Comparison of ENCODE assay signal across 9 mouse cellular contexts in the genomic region with DNA sequence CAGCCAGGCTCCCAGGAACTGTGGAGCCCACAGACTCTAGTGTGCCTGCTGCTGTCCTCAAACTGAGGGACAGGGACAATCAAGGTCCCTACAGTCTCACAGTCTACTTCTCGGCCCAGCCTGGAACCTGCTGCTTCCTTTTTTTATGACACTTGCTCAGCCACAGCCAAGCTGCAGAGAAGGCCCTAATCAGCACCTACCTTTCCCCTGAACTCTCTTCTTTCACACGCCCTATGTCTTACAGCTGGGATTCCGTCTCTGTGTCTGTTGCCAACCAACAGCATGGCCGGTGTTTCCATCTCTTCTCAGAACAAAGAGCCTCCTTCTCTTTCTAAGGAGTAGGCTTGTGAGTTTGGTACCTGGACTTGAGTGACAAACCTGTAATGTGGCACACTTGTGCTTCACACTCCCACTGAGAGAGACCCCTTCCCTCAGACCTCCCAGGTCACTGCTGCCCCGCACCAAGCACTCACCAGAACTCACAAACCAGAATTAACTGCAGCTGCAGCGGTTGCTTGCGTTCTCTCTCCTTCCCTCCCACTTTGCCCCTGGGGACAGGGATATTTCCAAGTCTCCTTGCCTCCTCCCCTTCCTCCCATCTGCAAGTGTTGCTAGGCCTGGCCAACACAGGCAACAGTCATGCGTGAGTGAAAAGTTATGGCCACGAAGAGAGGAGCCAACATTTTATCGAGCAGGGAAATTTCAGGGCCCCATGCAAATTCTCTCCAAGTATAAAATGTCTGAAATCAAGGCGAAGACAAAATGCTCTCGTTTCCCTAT. TPM values are rescaled to one million over a fixed set of nuclear protein-coding genes. Genes with fewer than 3 reads are reported as not detected.
DNase-seq lines count a peak whose midpoint lies in the region; ATAC-seq lines count a peak whose summit lies in the region.
"Had no signal": no experiment of that assay in that cellular context is flagged by ENCODE, and none has a peak within 500 bp of the region (broad histone marks: within the 10 kb centered on the region; RNA-seq: fewer than 3 reads in every experiment).

No protein-coding gene starts in this region.

- no peaks in the 10 kb centered on the region for H3K9me3 ChIP-seq in limb, embryonic 11.5 days (ENCODE audit: control insufficient read depth, low read length)

- H3K4me1 ChIP-seq in limb, embryonic 11.5 days (ENCODE audit: control insufficient read depth, insufficient read depth, low read length): peaks cover 6% of the 10 kb centered on the region; the same call in 1 of the 2 replicates

- H3K27me3 ChIP-seq in limb, embryonic 11.5 days (ENCODE audit: control insufficient read depth, insufficient read depth, low read length): no peaks in the 10 kb centered on the region

- H3K4me2 ChIP-seq in limb, embryonic 11.5 days (ENCODE audit: low read depth, severe bottlenecking): no peak overlapping the region

- ATAC-seq in limb, embryonic 11.5 days (ENCODE audit: insufficient number of reproducible peaks, low FRiP score, low TSS enrichment, low read depth): 0 out of 2 replicates have a peak, but pooled peaks have one; percentile 51
- no peak for ATAC-seq in erythroid progenitor cell, adult 5-6 weeks (replicated peaks; ENCODE audit: low FRiP score, poor library complexity, severe bottlenecking)

- 46% methylated on average over 12 of the region's 12 CpGs for WGBS in limb, embryonic 11.5 days

- peak; percentile 26 for DNase-seq in embryo, embryonic 10 days (ENCODE audit: low spot score)
- DNase-seq in embryo, embryonic 9.5 days (ENCODE audit: extremely low spot score): no peak
- peak; percentile 13 for DNase-seq in urinary bladder, postnatal 14 days (ENCODE audit: low spot score)
- no peak for DNase-seq in urinary bladder, postnatal 10 days (ENCODE audit: low spot score)
- peak; percentile 50 for DNase-seq in limb, embryonic 11.5 days (ENCODE audit: low spot score)
- DNase-seq in testis, postnatal 14 days (ENCODE audit: low spot score): peak; percentile 62
- no peak for DNase-seq in adrenal gland, adult 8-10 months
- DNase-seq: right cerebral cortex, postnatal 4 days had no signal

- no peak overlapping the region for H3K4me3 ChIP-seq in limb, embryonic 11.5 days (ENCODE audit: low read depth, low read length)

- H3K27ac ChIP-seq in limb, embryonic 11.5 days (replicated peaks; ENCODE audit: low read depth, low read length): no peak overlapping the region

- H3K9ac ChIP-seq in limb, embryonic 11.5 days (ENCODE audit: low read length): no peak overlapping the region

- no peaks in the 10 kb centered on the region for H3K36me3 ChIP-seq in limb, embryonic 11.5 days (ENCODE audit: control insufficient read depth, insufficient read depth, low read length)

RNA-seq across cellular contexts. Expression of a gene that starts 22.1 kb away (rescaled TPM):
- polyA plus RNA-seq in limb, embryonic 11.5 days (2014; fragmentation: Nextera tagmentation; extraction: Ambion mirVana): 26.6 and 29.4 TPM in 2 replicates
- 106 and 114 TPM in 2 replicates for total RNA-seq in erythroid progenitor cell, adult 5-6 weeks (2015; ENCODE audit: low replicate concordance)
- 166 and 174 TPM in 2 replicates for total RNA-seq in erythroid progenitor cell, adult 5-6 weeks (2017; ENCODE audit: low replicate concordance)
- 10 to 100 TPM; 35.1 to 49.7 (median 40.7) TPM for total RNA-seq in adrenal gland, adult 8-10 months (2022)

Comparison
In these comparisons a context has a peak if more than half of its experiments do, and no peak if none do; other contexts are left out.
1. DNase-seq: peak in embryo, embryonic 10 days (single experiment), urinary bladder, postnatal 14 days (single experiment), limb, embryonic 11.5 days (single experiment) and testis, postnatal 14 days (single experiment); none in embryo, embryonic 9.5 days (single experiment), urinary bladder, postnatal 10 days (single experiment) and adrenal gland, adult 8-10 months (single experiment).